Mouse (Mus musculus): ENCODE results near the gene Stat5a. TPM values are rescaled to one million over a fixed set of nuclear protein-coding genes. Genes with fewer than 3 reads are reported as not detected.
A peak's percentile ranks its signal among the peaks of the same experiment; 100 is the strongest.

Stat5a gene
- 3.4 and 3.7 TPM in 2 replicates for polyA plus RNA-seq (2012; rRNA removed)

- DNase-seq (ENCODE audit: extremely low spot score in 1 of 2, low spot score in 1 of 2) = peak in 1 of 2 experiments; percentile 46
Observed at GRCm38 (mm10) chr11:100858935-100859578, at the start of gene Stat5a. Gene Stat5a, plus strand, starts transcription at chr11:100859351.

GRCm38 (mm10) chr11:100810516-100810915 is 48.6 kb upstream of the Stat5a start:
- no peak for DNase-seq (ENCODE audit: extremely low spot score in 1 of 2, low spot score in 1 of 2)

- DNase-seq (ENCODE audit: extremely low spot score in 1 of 2, low spot score in 1 of 2) = no peak
Observed at GRCm38 (mm10) chr11:100811132-100811531, 48.0 kb upstream of the Stat5a start.

- no peak for DNase-seq (ENCODE audit: extremely low spot score in 1 of 2, low spot score in 1 of 2)
Observed at GRCm38 (mm10) chr11:100814498-100814897, 44.7 kb upstream of the Stat5a start.

GRCm38 (mm10) chr11:100816342-100816741 is 42.8 kb upstream of the Stat5a start:
- no peak for DNase-seq (ENCODE audit: extremely low spot score in 1 of 2, low spot score in 1 of 2)

- no peak for DNase-seq (ENCODE audit: extremely low spot score in 1 of 2, low spot score in 1 of 2)
Observed at GRCm38 (mm10) chr11:100816801-100817200, 42.4 kb upstream of the Stat5a start.

GRCm38 (mm10) chr11:100817311-100817710 is 41.8 kb upstream of the Stat5a start:
- no peak for DNase-seq (ENCODE audit: extremely low spot score in 1 of 2, low spot score in 1 of 2)

GRCm38 (mm10) chr11:100818359-100819012 is 40.7 kb upstream of the Stat5a start:
- no peak for DNase-seq (ENCODE audit: extremely low spot score in 1 of 2, low spot score in 1 of 2)

- DNase-seq (ENCODE audit: extremely low spot score in 1 of 2, low spot score in 1 of 2) = no peak
Observed at GRCm38 (mm10) chr11:100819048-100819447, 40.1 kb upstream of the Stat5a start.

- no peak for DNase-seq (ENCODE audit: extremely low spot score in 1 of 2, low spot score in 1 of 2)
Observed at GRCm38 (mm10) chr11:100819626-100820025, 39.5 kb upstream of the Stat5a start.

- no peak for DNase-seq (ENCODE audit: extremely low spot score in 1 of 2, low spot score in 1 of 2)
Observed at GRCm38 (mm10) chr11:100820047-100820446, 39.1 kb upstream of the Stat5a start.

GRCm38 (mm10) chr11:100821605-100822220 is 37.4 kb upstream of the Stat5a start:
- no peak for DNase-seq (ENCODE audit: extremely low spot score in 1 of 2, low spot score in 1 of 2)

GRCm38 (mm10) chr11:100822365-100822764 is 36.8 kb upstream of the Stat5a start:
- DNase-seq (ENCODE audit: extremely low spot score in 1 of 2, low spot score in 1 of 2) = no peak

GRCm38 (mm10) chr11:100823543-100824313 is 35.4 kb upstream of the Stat5a start:
- peak; percentile 19 to 31 for DNase-seq (ENCODE audit: extremely low spot score in 1 of 2, low spot score in 1 of 2)

GRCm38 (mm10) chr11:100824496-100824895 is 34.7 kb upstream of the Stat5a start:
- DNase-seq (ENCODE audit: extremely low spot score in 1 of 2, low spot score in 1 of 2) = no peak

- DNase-seq (ENCODE audit: extremely low spot score in 1 of 2, low spot score in 1 of 2) = no peak
Observed at GRCm38 (mm10) chr11:100825451-100825850, 33.7 kb upstream of the Stat5a start.

- DNase-seq (ENCODE audit: extremely low spot score in 1 of 2, low spot score in 1 of 2) = peak; percentile 57 to 61
Observed at GRCm38 (mm10) chr11:100826161-100826866, 32.8 kb upstream of the Stat5a start.

GRCm38 (mm10) chr11:100828676-100829151 is 30.4 kb upstream of the Stat5a start:
- DNase-seq (ENCODE audit: extremely low spot score in 1 of 2, low spot score in 1 of 2) = no peak

- DNase-seq (ENCODE audit: extremely low spot score in 1 of 2, low spot score in 1 of 2) = no peak
Observed at GRCm38 (mm10) chr11:100829691-100830090, 29.5 kb upstream of the Stat5a start.

- no peak for DNase-seq (ENCODE audit: extremely low spot score in 1 of 2, low spot score in 1 of 2)
Observed at GRCm38 (mm10) chr11:100831396-100831795, 27.8 kb upstream of the Stat5a start.
